Comparison of ENCODE assay signal across 8 mouse cellular contexts in genomic region chr5:124349196-124349595, GRCm38 (mm10). TPM values are rescaled to one million over a fixed set of nuclear protein-coding genes. Genes with fewer than 3 reads are reported as not detected.
DNase-seq lines count a peak whose midpoint lies in the region; ATAC-seq lines count a peak whose summit lies in the region.

No protein-coding gene starts in this region.

- peaks cover 40% of the 10 kb centered on the region for H3K36me3 ChIP-seq in hindbrain, embryonic 13.5 days

- DNase-seq in frontal cortex, postnatal 10 days (ENCODE audit: low spot score in 2 of 2), result peak; percentile 45 to 49
- no peak for DNase-seq in frontal cortex, postnatal 25 days (ENCODE audit: low spot score in 2 of 2)
- DNase-seq in ZHBTc4 (ENCODE audit: low read depth, low spot score), result peak; percentile 37
- DNase-seq in cerebellum, postnatal 25 days, result peak; percentile 83 to 87
- no peak for DNase-seq in urinary bladder, adult 18-20 months (ENCODE audit: low spot score in 2 of 2)
- no peak for DNase-seq in kidney, postnatal 10 days

- H3K4me2 ChIP-seq in hindbrain, embryonic 13.5 days, result peak overlapping the region; percentile 93

- H3K27ac ChIP-seq in hindbrain, embryonic 13.5 days, result peak overlapping the region; percentile 99

- peak overlapping the region; percentile 99 for H3K9ac ChIP-seq in hindbrain, embryonic 13.5 days

- 87% methylated on average over 17 of the region's 17 CpGs for WGBS in hindbrain, embryonic 13.5 days

- no peaks in the 10 kb centered on the region for H3K27me3 ChIP-seq in hindbrain, embryonic 13.5 days

- peak overlapping the region; percentile 10; the same call in 1 of the 2 replicates for H3K4me3 ChIP-seq in hindbrain, embryonic 13.5 days

- peaks cover 55% of the 10 kb centered on the region for H3K4me1 ChIP-seq in hindbrain, embryonic 13.5 days (replicated peaks)

- H3K9me3 ChIP-seq in hindbrain, embryonic 13.5 days, result no peaks in the 10 kb centered on the region

- no peak for ATAC-seq in hindbrain, embryonic 13.5 days (ENCODE audit: low FRiP score)
- ATAC-seq in activated CD4-positive, CD25-positive, alpha-beta regulatory T cell, adult 4 months, result no peak

RNA-seq across cellular contexts. Expression of gene Cdk2ap1, which starts 13.7 kb away (rescaled TPM):
- 67.9 and 68.6 TPM in 2 replicates for polyA plus RNA-seq in hindbrain, embryonic 13.5 days (2015; fragmentation: Nextera tagmentation; extraction: Ambion mirVana)
- polyA plus RNA-seq in activated CD4-positive, CD25-positive, alpha-beta regulatory T cell, adult 4 months (2017; shearing (Covaris generic)), result 10 to 100 TPM; 18.4 to 20.1 TPM

RNA-seq across cellular contexts. Expression of gene 2810006K23Rik, which starts 21.3 kb away (rescaled TPM):
- polyA plus RNA-seq in hindbrain, embryonic 13.5 days (2015; fragmentation: Nextera tagmentation; extraction: Ambion mirVana), result 15.5 and 16.2 TPM in 2 replicates
- 10 to 100 TPM; 11.0 to 18.3 TPM for polyA plus RNA-seq in activated CD4-positive, CD25-positive, alpha-beta regulatory T cell, adult 4 months (2017; shearing (Covaris generic))

RNA-seq across cellular contexts. Expression of gene Mphosph9, which starts 21.4 kb away (rescaled TPM):
- polyA plus RNA-seq in hindbrain, embryonic 13.5 days (2015; fragmentation: Nextera tagmentation; extraction: Ambion mirVana), result 14.0 and 14.3 TPM in 2 replicates
- 10 to 100 TPM; 14.2 to 15.3 TPM for polyA plus RNA-seq in activated CD4-positive, CD25-positive, alpha-beta regulatory T cell, adult 4 months (2017; shearing (Covaris generic))

Comparison
In these comparisons a context has a peak if more than half of its experiments do, and no peak if none do; other contexts are left out.
1. DNase-seq: peak in frontal cortex, postnatal 10 days (2 of 2), ZHBTc4 (single experiment) and cerebellum, postnatal 25 days (2 of 2); none in frontal cortex, postnatal 25 days (0 of 2), urinary bladder, adult 18-20 months (0 of 2) and kidney, postnatal 10 days (single experiment).